Mouse (Mus musculus): ENCODE results near the gene Etnk1. TPM values are rescaled to one million over a fixed set of nuclear protein-coding genes. Genes with fewer than 3 reads are reported as not detected.
"Not testable (repeated sequence)": the region's sequence is repeated elsewhere in the genome, so short reads cannot be mapped to it uniquely, and the experiment has no call there.

Etnk1 gene
- total RNA-seq (2021): 100 to 1,000 TPM; 170 to 175 TPM
- long read RNA-seq, full-length matches to known transcripts: 206 of 244 reads
- long read RNA-seq, partial matches to known transcripts: 5 of 244 reads
- long read RNA-seq, other reads (novel, unspliced or antisense): 33 of 244 reads

DNA sequence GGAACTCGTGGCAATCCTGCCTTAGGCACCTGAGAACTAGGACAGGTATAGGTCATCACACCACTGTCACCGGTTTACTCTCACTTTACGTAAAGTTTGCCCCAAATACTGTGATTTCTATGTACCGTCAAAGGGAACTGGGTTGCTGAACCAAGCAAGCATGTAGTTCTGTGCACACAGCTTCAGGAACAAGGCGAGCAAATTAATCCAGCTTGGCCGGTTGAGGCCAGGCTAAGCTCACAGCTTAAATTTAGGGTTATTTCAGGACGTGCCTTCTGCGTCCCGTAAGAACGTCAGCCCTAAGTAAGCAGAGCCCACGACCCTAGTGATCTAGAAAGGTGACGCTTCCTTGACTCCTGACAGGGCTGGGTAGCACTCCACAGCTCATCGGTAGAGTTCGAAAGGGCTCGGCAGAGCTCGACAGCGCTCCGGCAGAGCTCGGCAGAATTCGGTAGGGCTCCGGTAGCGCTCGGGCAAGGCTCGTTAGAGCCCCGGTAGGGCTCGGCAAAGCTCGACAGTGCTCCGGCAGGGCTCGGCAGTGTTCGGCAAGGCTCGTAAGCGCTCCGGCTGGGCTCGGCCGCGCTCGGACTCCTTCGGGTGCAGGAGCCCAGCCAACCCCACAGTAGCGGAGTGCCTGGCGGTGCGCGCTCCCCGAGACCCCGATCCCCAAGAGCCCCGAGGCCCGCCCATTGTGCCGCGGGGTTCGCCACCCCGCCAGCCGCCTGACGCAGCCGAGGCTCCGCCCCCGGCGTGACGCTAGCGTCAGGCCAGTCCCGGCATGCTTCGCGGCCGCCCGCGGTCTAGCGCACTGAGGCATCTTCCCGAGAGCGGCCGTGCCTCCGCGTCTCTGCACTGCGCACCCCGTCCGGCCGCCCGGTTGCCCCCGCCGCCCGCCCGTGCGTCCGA lies at the start of gene Etnk1:
Gene Etnk1, plus strand, starts transcription at position 770 of the 906 bp plus-strand sequence.
- DNase-seq (ENCODE audit: low spot score in 2 of 2): peak; percentile 98 to 100

DNA sequence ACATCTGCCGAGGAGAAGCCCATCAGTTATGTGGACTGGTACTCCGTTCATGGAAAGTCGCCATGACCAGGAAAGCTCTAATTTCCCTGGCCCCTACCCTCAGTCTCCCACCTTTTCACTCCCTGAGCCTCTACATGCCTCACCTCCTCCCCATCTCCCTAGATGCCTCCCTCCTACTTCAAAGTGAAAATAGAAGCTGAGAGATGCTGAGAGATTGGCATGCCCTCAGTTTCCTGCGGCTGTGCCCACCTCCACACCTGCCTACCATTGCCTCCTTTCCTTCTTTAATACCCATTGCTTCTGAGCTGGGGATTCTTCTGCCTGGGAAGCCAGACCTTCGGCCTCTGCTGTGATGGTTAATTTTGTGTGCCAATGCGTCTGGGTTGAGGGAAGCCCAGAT lies 47.7 kb upstream of the Etnk1 start:
- DNase-seq (ENCODE audit: low spot score in 2 of 2): no peak

DNA sequence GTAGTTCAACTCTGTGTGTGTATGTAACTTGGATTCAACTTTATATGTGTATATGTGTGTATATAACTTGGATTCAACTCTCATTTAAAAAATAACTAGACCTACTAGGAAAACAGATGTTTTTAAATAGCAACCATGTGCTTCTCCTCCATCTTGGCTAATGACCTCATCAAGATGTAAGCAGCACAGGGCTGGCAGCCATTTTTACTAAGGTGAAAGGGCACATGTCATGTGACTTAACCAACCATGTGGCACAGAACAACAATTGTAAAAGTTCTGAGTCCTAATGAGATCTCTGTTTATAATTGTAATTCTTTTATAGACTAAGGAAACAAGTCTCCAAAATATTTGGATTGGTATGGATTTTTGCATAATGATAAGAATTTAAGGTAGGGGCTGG lies 41.3 kb upstream of the Etnk1 start:
- DNase-seq (ENCODE audit: low spot score in 2 of 2): no peak

DNA sequence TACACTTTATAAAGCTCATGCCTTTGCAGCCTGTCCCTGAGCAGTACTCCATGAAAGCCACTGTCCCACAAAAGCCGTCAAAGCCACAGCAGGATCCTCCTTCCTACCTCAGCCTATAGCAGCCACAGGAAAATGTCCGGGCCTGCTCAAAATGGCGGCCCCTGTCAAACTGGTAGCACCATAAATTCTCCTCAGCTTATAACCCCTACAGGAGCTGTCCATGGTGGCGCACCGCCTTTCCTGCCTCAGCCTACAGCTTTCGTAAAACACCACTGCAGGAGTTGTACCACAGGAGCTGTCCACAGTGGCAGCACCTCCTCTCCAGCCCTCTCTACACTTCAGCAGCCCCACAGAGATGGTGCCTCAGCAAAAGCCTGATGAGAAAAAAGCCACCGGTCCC lies 37.6 kb upstream of the Etnk1 start:
- DNase-seq (ENCODE audit: low spot score in 2 of 2): no peak

DNA sequence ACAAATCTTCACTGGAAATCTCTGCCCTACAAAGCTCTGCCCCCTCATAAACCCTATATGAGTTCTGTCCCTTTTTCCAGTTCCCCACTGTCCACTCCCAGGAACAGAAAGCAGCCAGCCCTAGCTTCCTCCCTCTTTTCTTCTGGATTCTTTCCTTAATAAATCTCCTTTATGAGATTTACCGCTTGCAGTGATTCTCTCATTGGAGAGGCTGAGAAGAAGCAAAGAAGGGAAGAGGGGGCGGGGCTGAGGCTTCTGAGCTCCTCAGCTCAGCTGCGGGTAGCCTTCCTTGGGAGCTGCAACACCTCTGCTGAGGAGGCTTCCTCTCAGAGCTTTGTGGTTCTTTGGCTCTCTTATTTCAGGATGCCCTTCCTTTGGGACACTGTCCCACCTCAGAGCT lies 37.1 kb upstream of the Etnk1 start:
- no peak for DNase-seq (ENCODE audit: low spot score in 2 of 2)

DNA sequence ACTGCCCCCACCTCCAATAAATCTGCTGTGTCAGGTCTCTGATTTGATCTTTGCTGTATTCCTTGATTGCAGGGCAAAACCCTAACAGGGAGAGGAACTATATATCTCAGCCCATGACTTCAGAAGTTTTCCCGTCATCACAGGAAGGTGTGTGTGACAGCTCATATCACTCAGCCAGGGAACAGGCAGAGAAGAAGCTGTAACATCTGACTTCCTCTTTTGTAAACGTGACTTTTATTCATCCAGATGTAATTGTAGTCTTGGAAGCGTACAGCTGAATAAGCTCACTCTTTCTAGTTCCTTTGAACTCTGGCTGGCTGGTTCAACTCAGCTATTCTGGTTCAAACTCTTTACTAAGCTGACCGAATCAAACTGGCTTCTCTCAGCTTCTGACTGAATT lies 36.6 kb upstream of the Etnk1 start:
- DNase-seq (ENCODE audit: low spot score in 2 of 2): no peak

DNA sequence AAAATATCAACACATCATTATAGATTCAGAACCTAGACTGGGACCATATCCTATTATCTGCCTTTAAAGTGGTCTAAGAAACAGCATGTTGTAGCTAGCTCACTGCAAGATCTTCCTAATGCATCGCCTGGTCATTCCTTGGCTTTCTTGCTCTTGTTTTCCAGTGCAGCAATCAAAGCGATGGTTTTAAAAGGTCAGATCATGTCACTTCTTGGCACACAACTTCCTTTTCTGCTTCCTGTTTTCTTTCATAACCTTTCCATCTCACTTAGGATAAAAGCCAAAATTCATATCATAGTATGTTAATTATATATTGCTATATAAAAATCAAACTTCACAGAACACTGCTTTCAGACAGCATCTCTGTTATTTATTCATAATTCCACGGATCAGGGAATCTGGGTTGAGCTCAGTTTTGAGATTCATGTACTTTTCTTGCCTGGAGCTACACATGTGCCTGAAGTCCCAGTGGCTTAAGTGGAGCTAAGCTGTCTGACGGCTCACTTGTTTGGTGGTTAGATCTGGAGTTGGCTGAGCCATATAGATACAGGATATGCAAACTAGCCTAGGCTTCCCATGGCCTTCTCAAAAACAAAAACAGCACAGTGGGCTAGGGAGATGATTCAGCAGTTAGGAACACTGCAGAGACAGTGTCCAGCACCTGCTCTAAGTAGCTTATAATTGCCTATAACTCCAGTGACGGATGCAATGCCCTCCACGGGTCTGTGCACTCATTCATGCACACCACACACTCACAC lies 34.9 kb upstream of the Etnk1 start:
- no peak for DNase-seq (ENCODE audit: low spot score in 2 of 2)

DNA sequence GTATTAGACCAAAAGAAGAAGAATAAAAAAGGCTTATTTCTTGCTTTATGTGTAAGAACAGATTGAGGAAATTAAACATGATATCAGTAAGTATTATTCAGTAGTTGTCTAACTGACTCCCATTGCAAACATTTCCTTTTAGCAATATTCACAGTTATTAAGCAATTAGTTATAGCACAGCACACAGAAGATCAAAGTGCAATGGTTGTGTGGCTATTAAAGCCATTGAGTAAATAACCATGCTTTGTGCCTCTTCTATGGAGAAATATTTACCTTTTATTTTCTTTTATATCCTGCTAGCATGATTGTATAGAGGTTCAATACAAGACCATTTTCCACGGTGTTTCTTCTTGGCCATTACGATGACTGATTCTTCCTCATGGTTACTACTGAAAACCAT lies 33.9 kb upstream of the Etnk1 start:
- DNase-seq (ENCODE audit: low spot score in 2 of 2): no peak

DNA sequence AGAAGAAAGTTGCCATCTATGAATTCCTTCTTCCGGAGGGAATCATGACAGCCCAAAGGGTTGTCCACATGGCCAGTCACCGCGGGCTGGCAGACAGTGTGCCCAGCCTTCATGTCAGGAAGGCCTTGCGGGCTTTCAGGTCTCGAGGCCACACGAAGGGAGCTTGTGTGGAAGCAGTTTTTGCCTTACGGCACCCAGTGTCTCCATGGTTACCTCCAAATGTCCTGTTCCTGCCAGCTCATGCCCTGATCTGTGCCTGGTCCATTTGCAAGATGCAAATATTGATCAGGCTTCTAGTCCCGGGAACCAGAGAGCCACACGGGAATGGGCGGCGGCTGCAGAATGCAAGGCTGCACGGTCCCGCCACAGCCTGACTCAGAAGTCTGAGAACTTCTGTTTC lies 31.9 kb upstream of the Etnk1 start:
- no peak for DNase-seq (ENCODE audit: low spot score in 2 of 2)

DNA sequence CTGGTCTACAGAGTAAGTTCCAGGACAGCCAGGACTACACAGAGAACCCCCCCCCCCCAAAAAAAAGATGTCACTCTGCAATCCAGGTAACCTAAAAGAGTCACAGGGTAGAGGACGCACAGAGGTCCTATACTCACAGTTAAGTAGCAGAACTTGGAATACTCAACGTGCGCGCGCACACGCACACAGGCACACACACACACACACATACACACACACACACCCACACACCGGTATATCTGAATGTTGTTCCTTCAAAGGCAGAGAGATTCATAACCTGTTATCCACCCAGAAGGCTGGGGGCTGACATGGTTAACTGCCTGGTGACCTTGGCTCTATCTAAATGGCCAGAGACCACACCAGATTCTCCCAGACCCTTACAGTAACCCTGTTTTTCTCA lies 30.3 kb upstream of the Etnk1 start:
- no peak for DNase-seq (ENCODE audit: low spot score in 2 of 2)

DNA sequence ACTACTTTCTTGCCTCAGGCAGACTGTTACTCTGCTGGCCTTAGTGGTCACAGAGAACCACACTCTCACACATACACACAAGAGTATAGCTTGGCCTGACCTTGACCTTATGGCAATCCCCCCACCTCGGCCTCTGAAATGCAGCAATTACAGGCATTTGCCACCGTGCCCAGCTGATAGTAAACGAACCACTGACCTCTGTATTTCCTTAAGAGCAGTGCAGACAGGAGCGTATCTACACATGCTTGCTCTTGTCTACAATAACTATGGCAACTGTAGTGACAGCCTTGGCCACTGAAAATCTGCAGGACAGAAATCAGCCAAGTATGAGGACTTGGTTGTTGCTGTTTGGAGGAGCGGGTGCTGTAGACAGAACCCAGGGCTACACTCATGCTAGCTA lies 29.7 kb upstream of the Etnk1 start:
- DNase-seq (ENCODE audit: low spot score in 2 of 2): no peak

DNA sequence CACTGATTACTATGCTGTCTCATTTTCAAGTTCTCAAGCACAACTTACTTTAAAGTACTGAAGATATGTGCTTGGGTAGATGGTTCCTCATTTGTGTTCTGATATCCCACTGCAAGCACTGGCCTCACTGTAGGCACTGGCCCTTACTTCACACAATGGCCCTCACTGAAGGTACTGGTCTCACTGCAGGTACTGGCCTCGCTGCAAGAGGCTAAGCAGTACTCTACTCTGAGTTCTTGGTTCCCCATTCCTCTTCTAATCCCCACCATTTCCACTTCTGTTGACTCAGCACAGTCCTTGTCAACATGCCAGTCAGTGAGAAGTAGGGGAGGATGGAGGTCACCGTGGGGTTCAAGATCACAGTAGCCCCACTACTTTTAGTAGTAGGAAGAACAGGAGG lies 27.6 kb upstream of the Etnk1 start:
- no peak for DNase-seq (ENCODE audit: low spot score in 2 of 2)

DNA sequence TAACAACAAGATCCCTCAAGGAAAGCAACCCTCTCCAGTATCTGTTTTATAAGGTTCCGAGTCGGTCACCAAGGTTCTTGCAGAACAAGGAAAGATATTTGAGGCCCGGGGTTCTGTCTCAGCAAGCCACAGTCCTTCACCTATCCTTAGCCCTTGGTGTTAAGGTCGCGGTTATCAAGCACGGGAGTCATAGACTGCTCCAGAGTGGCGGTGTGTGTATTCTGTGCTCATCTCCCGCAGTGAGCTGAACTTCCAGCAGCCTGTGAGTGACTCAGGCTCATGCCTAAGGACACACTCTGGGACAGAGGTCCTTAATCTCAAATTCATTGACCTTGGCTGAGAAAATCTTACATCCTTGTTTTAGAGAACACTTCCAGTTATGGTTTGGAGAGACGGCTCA lies 26.1 kb upstream of the Etnk1 start:
- no peak for DNase-seq (ENCODE audit: low spot score in 2 of 2)

DNA sequence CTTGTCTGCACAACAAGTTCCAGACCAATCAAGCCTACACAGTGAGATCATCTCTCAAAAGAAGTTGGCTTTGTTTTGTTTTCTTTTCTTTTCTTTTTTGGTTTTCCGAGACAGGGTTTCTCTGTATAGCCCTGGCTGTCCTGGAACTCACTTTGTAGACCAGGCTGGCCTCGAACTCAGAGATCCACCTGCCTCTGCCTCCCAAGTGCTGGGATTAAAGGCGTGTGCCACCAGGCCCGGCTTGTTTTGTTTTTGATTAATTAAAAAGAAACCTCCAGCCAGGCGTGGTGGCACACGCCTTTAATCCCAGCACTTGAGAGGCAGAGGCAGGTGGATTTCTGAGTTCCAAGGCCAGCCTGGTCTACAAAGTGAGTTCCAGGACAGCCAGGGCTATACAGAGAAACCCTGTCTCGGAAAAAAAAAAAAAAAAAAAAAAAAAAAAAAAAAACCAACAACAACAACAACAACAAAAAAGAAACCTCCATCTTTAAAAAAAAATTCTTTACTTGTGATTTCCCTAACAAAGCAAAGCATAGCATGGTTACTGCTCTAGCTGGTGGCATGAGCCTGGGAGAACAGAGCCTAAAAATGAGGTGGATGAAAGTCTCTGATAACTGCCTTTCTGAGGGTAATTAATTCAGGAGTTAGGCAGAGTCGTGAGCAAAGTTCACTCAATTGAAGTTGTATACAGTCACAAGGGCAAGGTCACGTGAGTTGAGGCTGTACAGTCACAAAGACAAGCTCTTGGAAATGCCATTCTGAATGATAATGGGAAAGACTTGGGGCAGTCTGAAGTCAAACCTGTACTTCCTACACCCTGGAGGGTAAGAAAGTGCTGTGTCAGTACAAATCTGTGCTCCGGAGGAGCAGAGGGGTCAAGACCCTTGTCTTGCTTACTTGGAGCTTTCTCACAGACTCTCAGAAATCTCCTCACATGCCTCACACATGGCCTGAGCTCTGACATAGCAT lies 25.1 kb upstream of the Etnk1 start:
- DNase-seq (ENCODE audit: low spot score in 2 of 2): not testable (repeated sequence)

DNA sequence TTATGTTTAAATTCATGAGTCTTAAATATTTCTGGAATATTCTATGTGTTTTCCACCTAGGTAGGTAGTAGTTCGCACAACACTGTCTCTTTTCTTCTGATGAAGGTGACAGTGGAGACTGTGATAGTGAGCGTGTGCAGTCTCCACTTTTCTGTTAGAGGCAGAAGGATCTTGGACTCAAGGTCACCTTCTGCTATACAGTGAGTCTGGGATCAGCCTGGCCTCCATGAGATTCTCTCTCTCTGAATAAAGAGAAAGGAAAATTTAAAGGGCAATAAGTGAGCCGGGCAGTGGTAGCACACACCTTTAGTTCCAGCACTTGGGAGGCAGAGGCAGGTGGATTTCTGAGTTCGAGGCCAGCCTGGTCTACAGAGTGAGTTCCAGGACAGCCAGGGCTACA lies 24.2 kb upstream of the Etnk1 start:
- DNase-seq (ENCODE audit: low spot score in 2 of 2): no peak

DNA sequence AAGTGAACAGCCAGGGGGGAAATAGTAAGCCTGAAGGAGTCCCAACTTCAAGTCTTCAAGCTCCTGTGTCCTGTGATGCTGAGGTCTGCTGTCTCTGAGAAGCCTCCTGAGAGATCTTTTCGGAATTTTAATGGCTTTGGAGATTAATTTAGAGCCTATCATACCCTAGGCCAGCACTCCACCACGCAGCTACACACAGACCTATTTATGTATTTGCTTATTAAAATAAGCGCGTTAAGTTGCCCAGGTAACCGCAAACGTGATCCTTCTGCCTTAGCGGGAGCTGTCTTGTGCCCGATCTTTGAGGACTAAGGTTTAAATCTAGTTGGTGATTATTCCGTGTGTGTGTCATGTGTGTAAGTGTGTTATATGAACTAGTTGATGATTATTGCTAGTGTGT lies 23.7 kb upstream of the Etnk1 start:
- no peak for DNase-seq (ENCODE audit: low spot score in 2 of 2)

DNA sequence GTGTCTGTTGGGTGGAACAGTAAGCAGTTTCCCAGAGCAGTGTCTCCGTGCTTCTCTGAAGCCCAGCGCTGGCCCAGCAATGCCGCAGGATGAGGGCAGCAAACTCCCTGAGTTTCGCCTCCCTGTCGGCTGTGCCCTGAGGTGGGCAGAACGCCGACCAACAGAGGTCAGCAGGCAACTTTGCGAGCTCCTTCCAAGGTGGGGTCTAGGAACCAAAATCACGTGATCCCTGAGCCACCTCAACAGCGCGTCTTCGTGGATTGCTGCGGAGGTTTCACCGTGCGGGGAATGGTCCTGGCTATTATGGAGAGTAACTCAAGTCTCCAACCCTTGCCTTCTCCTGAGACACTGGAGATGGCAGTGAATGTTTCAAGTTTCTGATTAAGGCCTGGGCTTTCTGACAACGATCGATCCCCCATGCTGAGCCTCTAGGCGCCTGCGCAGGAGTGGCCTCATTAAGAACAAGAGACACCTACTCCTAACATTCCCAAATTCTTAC lies 23.2 kb upstream of the Etnk1 start:
- DNase-seq (ENCODE audit: low spot score in 2 of 2): peak in 1 of 2 experiments; percentile 31

DNA sequence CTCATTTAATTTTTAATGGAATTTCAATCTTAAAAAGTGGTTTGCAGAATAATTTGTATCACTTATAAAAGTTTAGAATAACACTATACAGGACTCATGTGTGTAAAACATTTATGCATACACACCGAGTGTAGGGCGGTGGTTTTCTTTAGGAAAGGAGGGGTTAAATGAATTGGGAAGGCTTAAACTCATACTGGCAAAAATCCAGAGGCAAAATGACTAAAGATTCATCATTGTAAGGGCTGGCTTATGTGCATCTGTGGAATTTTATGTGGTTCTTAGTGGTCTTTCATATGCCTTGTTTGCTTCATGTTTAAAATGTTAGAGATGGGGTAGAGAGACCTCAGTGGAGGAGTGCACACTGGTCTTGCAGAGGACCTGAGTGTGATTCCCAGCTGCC lies 22.5 kb upstream of the Etnk1 start:
- DNase-seq (ENCODE audit: low spot score in 2 of 2): no peak

DNA sequence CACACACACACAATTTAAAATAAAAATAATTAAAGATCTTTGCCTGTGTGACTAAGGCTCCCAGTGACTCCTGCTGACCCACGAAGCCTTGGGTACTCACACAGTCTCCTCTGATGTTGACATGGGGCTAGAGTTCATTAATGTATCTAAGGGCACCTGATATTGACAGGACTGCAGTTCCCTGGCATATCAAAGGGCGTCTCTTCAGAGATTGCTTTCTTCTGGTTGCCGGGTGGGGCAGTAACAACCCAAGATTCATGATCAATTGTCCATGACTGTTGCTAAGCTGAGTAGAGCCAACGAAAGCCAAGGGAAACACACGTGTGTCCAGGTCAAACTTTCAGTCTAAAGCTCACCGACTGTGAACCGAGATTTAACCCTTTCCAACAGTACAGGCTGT lies 22.0 kb upstream of the Etnk1 start:
- no peak for DNase-seq (ENCODE audit: low spot score in 2 of 2)

DNA sequence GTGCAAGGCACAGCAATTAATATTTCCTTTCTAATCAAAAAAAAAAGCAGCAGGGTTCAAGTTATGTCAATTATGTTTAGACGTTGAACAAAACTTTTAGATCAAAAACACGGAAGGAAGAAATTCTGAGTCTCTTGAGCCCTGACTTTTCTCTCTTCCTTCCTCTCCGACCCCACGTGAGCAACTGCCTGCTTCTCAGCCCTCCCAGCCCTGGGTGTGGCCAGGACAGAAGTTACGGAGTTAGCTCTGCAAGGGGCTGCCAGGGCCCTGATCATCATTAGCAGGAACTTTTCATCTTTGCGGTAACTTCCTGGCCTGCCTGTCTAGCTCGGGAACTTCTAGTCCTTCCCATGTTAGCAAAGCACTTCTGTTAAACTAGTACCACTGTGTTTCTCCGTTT lies 20.3 kb upstream of the Etnk1 start:
- no peak for DNase-seq (ENCODE audit: low spot score in 2 of 2)

DNA sequence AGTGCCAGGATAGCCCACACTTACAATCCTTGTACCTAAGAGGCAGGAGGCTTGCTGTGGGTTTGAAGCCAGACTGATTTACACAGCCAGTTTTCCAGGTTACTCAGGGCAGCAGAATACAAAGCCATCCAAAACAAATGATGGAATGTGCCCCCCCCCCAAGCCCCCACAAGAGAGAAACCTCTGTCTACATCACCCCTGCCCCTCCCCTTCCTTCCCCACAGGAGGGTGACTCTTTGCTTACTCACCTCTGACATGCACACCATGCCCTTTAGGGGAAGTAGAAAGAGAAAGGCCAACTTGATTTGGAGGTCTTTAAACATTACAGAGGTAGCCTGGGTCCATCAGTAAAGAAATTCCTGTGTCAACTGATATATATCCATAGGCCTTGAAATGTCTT lies 18.2 kb upstream of the Etnk1 start:
- no peak for DNase-seq (ENCODE audit: low spot score in 2 of 2)

Measured in layer of hippocampus, adult 18-20 months (tissue).